Mouse (Mus musculus) stomach, embryonic 14.5 days (tissue): ENCODE results near the gene Spi1. TPM values are rescaled to one million over a fixed set of nuclear protein-coding genes. Genes with fewer than 3 reads are reported as not detected.

Experiments
- ATAC-seq: fragments of 200-750 bp; cut with Nextera tagmentation; 2 replicates; pipeline ENCODE4 v1.8.0; 2017; ENCODE audit warnings: low read depth, moderate TSS enrichment; ENCODE audit not compliant: insufficient number of reproducible peaks, insufficient read depth, low FRiP score
- H3K27ac ChIP-seq: fragments of 300-500 bp; sonication (generic); 2 replicates; pipeline ENCODE4 v1.5.1; 2014; ENCODE audit warnings: mild to moderate bottlenecking, low read length, moderate library complexity, mixed read lengths
- H3K27me3 ChIP-seq: fragments of 300-500 bp; sonication (generic); 2 replicates; pipeline ENCODE4 v1.6.1; 2014; ENCODE audit warnings: low read length, control low read depth, mixed read lengths; ENCODE audit not compliant: control insufficient read depth, insufficient read depth
- H3K36me3 ChIP-seq: fragments of 300-500 bp; sonication (generic); 2 replicates; pipeline ENCODE4 v1.6.1; 2014; ENCODE audit warnings: mild to moderate bottlenecking, control low read depth, low read length, moderate library complexity, mixed read lengths; ENCODE audit not compliant: control insufficient read depth, insufficient read depth
- H3K4me1 ChIP-seq: fragments of 300-500 bp; sonication (generic); 2 replicates; pipeline ENCODE4 v1.6.1; 2014; ENCODE audit warnings: low read length, control low read depth, mixed read lengths; ENCODE audit not compliant: control insufficient read depth, insufficient read depth
- H3K4me2 ChIP-seq: fragments of 300-500 bp; sonication (generic); replicated peaks from 2 replicates; pipeline ENCODE4 v1.6.1; 2014; ENCODE audit warnings: low read depth, low read length, control low read depth
- H3K4me3 ChIP-seq: fragments of 300-500 bp; sonication (generic); 2 replicates; pipeline ENCODE4 v1.5.1; 2014; ENCODE audit warnings: low read depth, low read length, control low read depth
- H3K9ac ChIP-seq: fragments of 300-500 bp; sonication (generic); replicated peaks from 2 replicates; pipeline ENCODE4 v1.6.1; 2014; ENCODE audit warnings: low read depth, mild to moderate bottlenecking, control low read depth, low read length, moderate library complexity, mixed read lengths
- H3K9me3 ChIP-seq: fragments of 300-500 bp; sonication (generic); 2 replicates; pipeline ENCODE4 v1.6.1; 2016; ENCODE audit warnings: low read depth, low read length, control low read depth; ENCODE audit not compliant: control insufficient read depth
- WGBS: fragments of 180-500 bp; shearing (Covaris S2); extraction: QIAGEN DNeasy Blood & Tissue Kit; methylation state at CpG from one replicate; pipeline ENCODE4 v1.1.7; 2014; 5-methylcytosine and 5-hydroxymethylcytosine counted together
- polyA plus RNA-seq: library from polyadenylated mRNA; unstranded; fragments of >200 nt; fragmentation: Nextera tagmentation; extraction: Ambion mirVana; gene quantifications from 2 replicates; pipeline ENCODE4 v1.2.1, GENCODE M21; 2014

Gene Spi1
- polyA plus RNA-seq, 1 experiment from 2014 or later: 6.0 TPM

- no peak overlapping the region for H3K4me2 ChIP-seq
- 71% methylated on average over 10 of the region's 10 CpGs for WGBS
- ATAC-seq: no peak
These were observed 31.1 kb downstream of the Spi1 start for GRCm38 (mm10) chr2:91113334-91113733.

DNA sequence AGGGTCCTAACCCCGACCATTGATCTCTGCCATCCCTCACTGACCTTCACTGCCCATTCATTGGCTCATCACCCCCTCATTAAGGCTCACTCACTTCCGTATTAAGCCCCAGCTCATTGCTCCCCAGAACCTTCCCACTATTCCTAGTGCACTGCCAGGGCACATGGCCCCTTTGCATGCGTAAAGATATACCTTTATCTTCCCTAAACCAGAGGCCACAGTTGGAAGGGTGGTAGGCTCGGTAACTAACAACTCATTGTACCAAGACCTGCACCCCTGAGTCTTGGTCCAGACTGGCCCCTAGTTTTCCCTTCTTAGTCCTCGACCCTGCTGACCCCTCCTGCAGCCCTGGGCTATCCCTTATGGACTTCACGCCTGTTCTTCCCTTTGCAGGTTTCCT is 31.7 kb downstream of the Spi1 start:
- no peak for ATAC-seq
- Histone ChIP-seq H3K27me3 (no peaks in the 10 kb centered on the region), H3K27ac (no peak overlapping the region), H3K36me3 (no peaks in the 10 kb centered on the region), H3K4me1 (peaks cover 7% of the 10 kb centered on the region; the same call in 1 of the 2 replicates), H3K4me2 (no peak overlapping the region), H3K9me3 (no peaks in the 10 kb centered on the region), H3K4me3 (no peak overlapping the region), H3K9ac (no peak overlapping the region)
- WGBS: 76% methylated on average over 6 of the region's 6 CpGs

More at GRCm38 (mm10) chr2:91113334-91113733, 31.1 kb downstream of the Spi1 start:
- no peak overlapping the region for H3K27ac ChIP-seq
- peaks cover 7% of the 10 kb centered on the region; the same call in 1 of the 2 replicates for H3K4me1 ChIP-seq
- no peaks in the 10 kb centered on the region for H3K9me3 ChIP-seq
- H3K9ac ChIP-seq: no peak overlapping the region
- H3K4me3 ChIP-seq: no peak overlapping the region
- H3K27me3 ChIP-seq: no peaks in the 10 kb centered on the region
- H3K36me3 ChIP-seq: no peaks in the 10 kb centered on the region

- no peaks in the 10 kb centered on the region for H3K9me3 ChIP-seq
- peaks cover 7% of the 10 kb centered on the region; the same call in 1 of the 2 replicates for H3K4me1 ChIP-seq
- H3K9ac ChIP-seq: peak overlapping the region; percentile 54
- 7% methylated on average over 41 of the region's 42 CpGs for WGBS
- peak; percentile 65; the same call in 1 of the 2 replicates for ATAC-seq
- no peak overlapping the region for H3K27ac ChIP-seq
- no peaks in the 10 kb centered on the region for H3K27me3 ChIP-seq
- no peaks in the 10 kb centered on the region for H3K36me3 ChIP-seq
- peak overlapping the region; percentile 38 for H3K4me3 ChIP-seq
- peak overlapping the region; percentile 81 for H3K4me2 ChIP-seq
These were observed 32.8 kb downstream of the Spi1 start for GRCm38 (mm10) chr2:91114781-91115577.

DNA sequence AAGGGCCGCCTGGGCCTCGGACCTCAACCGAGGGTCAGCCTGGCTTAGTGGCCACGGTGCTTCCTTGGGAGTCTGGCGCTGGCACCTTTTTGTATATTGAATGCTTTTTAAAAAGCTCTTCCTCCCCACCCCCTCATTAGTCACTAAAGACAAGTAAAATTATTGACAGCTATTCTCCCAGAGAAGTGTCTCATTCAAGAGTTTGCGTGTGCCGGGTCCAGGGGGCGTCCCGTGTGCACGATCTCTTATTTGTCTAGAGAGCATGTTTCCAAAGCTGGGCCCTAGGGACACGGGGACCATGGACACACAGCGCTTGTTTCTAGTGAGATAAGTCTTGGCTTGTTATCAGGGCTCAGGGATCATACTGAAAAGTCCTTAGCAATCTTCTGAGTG is 33.4 kb downstream of the Spi1 start:
- H3K27ac ChIP-seq: no peak overlapping the region

DNA sequence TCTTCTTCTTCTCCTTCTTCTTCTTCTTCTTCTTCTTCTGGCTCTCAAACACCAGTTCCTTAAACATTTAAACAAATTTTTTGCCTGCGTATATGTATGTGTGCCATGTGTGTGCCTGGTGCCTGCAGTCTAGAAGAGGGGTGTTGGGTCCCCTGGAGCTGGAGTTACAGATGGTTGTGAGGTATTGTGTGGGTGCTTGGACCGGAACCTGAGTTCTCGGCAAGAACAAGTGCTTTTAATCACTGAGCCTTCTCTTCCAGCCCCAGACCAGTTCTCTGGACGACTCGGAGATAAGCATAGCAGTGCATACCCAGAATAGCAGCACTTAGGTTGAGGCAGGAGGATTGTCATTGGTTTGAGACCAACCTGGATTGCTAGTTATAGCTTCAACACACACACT is 34.7 kb downstream of the Spi1 start:
- WGBS: 79% methylated on average over 5 of the region's 5 CpGs

More for the DNA sequence above, 33.4 kb downstream of the Spi1 start:
- Histone ChIP-seq H3K9ac (peak overlapping the region; percentile 54), H3K36me3 (no peaks in the 10 kb centered on the region), H3K4me2 (peak overlapping the region; percentile 81), H3K27me3 (no peaks in the 10 kb centered on the region), H3K4me3 (peak overlapping the region; percentile 38), H3K9me3 (no peaks in the 10 kb centered on the region), H3K4me1 (peaks cover 7% of the 10 kb centered on the region; the same call in 1 of the 2 replicates)
- WGBS: 30% methylated on average over 12 of the region's 12 CpGs
- no peak for ATAC-seq

DNA sequence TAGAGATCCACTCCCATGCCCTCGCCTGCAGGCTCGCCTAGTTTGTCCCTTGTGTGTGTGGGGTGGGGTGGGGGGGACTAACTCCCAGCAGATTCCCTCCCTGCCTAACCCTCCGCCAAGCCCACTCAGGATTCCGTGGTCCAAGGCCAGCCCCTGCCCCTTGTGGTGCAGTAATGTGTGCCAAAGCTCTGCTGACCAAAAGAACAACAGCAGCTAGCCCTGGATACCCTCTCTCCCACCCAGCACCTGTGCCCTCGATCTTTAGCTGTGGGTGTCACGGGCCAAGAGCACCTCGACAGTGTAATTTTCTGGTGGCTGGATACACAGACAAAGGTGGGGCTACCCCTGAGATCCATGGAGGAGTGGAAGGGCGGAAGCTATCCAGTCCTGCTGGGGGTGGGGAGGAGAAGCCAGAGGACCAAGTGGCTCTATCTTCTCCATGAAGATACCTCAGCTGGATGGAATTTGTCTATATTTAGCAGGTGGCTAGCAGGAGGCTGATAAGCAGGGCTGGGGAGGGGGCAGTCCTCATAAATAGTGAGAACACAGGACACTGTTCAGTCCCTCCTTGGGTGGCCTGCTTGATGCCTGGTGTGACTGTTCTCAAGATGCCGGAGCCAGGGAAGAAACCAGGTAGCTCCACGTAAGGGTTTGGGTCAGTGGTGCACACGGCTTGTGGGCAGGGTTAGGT is 35.5 kb downstream of the Spi1 start, which contains the start of gene Mybpc3:
Mybpc3 (plus strand) TSS at position 560 of the 691 bp plus-strand sequence.
- Histone ChIP-seq H3K4me1 (peaks cover 7% of the 10 kb centered on the region; the same call in 1 of the 2 replicates), H3K9me3 (no peaks in the 10 kb centered on the region), H3K27me3 (no peaks in the 10 kb centered on the region), H3K4me3 (no peak within 1 kb of the TSS), H3K4me2 (no peak within 1 kb of the TSS), H3K9ac (no peak within 1 kb of the TSS), H3K36me3 (no peaks in the 10 kb centered on the region), H3K27ac (no peak within 1 kb of the TSS)
- ATAC-seq: no peak
- WGBS: 76% methylated on average over 11 of the region's 11 CpGs

More for the DNA sequence above, 34.7 kb downstream of the Spi1 start:
- H3K9me3 ChIP-seq: no peaks in the 10 kb centered on the region
- peaks cover 7% of the 10 kb centered on the region; the same call in 1 of the 2 replicates for H3K4me1 ChIP-seq
- H3K9ac ChIP-seq: no peak overlapping the region
- H3K36me3 ChIP-seq: no peaks in the 10 kb centered on the region
- H3K4me3 ChIP-seq: no peak overlapping the region
- H3K27ac ChIP-seq: no peak overlapping the region
- ATAC-seq: no peak
- H3K4me2 ChIP-seq: no peak overlapping the region
- no peaks in the 10 kb centered on the region for H3K27me3 ChIP-seq

DNA sequence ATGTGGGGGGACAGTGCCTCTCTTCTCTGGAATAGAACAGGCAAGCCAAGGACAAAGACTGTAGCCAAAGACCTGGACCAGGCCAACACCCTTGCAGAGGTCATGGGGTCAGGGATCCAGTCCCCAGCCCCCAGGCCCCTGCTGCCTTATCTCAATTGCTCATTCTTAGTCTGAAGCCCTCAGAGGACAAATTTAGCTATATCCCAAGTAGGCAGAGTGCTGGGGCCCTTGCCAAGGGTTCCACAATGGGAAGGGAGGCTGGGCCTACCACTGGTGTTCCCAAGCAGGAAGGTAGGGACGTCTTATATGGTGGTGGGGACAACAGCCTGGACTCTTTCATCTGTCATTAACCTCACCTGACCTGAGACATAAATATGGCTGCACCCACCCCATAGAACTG is 36.5 kb downstream of the Spi1 start:
- no peak for ATAC-seq
- no peaks in the 10 kb centered on the region for H3K9me3 ChIP-seq
- H3K27me3 ChIP-seq: no peaks in the 10 kb centered on the region
- no peak overlapping the region for H3K4me2 ChIP-seq
- WGBS: 50% methylated on average over 1 of the region's 1 CpGs
- H3K4me3 ChIP-seq: no peak overlapping the region
- H3K9ac ChIP-seq: no peak overlapping the region
- H3K36me3 ChIP-seq: no peaks in the 10 kb centered on the region
- no peak overlapping the region for H3K27ac ChIP-seq
- H3K4me1 ChIP-seq: peaks cover 7% of the 10 kb centered on the region; the same call in 1 of the 2 replicates

DNA sequence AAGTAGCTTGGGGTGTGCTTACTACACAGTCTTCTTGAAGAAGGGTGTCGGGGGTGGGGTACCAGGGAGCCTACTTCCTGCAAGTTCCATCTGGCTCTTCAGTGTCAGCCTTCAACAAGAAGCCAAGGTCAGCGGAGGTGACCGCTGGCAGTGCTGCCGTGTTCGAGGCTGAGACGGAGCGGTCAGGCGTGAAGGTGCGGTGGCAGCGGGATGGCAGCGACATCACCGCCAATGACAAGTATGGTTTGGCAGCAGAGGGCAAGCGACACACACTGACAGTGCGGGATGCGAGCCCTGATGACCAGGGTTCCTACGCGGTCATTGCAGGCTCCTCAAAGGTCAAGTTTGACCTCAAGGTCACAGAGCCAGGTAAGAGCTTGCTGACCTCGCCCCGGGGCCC is 36.9 kb downstream of the Spi1 start:
- H3K9ac ChIP-seq: no peak overlapping the region
- H3K36me3 ChIP-seq: no peaks in the 10 kb centered on the region
- ATAC-seq: no peak
- no peak overlapping the region for H3K4me2 ChIP-seq
- H3K9me3 ChIP-seq: no peaks in the 10 kb centered on the region
- H3K4me3 ChIP-seq: no peak overlapping the region
- no peaks in the 10 kb centered on the region for H3K27me3 ChIP-seq
- peaks cover 7% of the 10 kb centered on the region; the same call in 1 of the 2 replicates for H3K4me1 ChIP-seq
- 91% methylated on average over 19 of the region's 19 CpGs for WGBS
- H3K27ac ChIP-seq: no peak overlapping the region
